Mouse (Mus musculus) ovary, postnatal 10 days (tissue): ENCODE data around the gene Gpr37.

Experiments used
- DNase-seq: peaks from one replicate; pipeline ENCODE4 v3.0.0; 2022; ENCODE audit warnings: low spot score

The Gpr37 gene

GRCm38 (mm10) chr6:25690629-25691028, at the start of gene Gpr37:
Gene Gpr37, minus strand, starts transcription at chr6:25690729.
- no peak for DNase-seq

GRCm38 (mm10) chr6:25736533-25736932, 46.0 kb upstream of the Gpr37 start:
- DNase-seq, result no peak

DNA sequence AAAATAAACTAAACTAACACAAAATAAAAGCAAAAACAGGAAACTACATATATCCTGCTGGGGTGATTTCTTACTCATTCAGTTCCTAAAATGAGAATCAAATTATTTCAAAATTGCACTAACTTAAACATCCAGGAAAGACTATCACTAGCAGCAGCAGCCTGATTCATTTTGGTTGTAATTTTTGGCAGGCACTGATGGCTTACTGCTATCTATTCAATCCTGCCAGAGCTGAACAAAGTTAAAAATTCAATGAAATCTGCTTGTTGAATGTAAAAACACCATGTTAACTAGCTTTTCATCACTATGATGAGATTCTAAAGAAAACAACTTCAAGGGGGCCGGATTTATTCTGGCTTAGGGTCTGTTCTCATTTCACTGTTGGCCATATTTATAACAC, 36.0 kb upstream of the Gpr37 start:
- no peak for DNase-seq

DNA sequence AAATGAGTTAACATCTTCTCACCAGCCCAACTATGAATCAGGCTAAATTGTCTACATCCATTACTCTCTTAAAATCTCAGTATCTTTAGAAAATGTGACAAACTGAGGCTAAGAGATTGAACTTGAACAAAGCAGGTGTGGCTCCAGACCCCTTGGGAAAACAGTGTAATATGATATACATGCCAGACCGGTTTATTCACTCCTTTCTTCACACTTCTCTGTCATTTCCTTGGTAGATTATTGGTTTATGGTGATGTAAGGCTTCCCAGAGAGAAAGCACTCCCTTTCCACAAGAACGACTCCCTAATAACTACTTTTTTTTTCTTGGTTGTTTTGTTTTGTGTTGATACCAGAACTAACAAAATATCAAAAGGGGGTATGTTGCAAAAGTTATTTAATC, 20.1 kb upstream of the Gpr37 start:
- no peak for DNase-seq

- DNase-seq, result no peak
These were observed 18.8 kb upstream of the Gpr37 start for GRCm38 (mm10) chr6:25709250-25709895.

DNA sequence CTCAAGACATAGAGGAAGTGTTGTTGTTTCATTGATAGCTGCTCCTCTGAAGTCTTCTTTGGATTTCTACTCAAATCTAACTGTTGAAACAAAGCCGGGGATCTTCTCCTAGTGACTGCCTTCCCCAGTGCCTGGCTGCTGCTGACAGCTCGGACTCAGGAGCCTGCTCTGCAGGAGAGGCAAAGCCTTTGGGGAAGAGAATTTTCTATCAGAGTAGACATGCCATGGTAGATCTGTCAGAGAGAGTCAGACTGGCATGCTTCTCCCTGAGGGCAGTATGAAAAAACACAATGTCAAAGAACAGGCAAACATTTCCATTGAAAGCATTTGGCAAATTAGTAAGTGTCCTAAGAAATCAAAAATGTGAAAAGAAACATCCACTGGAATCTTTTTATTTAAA, 9.4 kb upstream of the Gpr37 start:
- no peak for DNase-seq

GRCm38 (mm10) chr6:25690284-25690605, 284 bp downstream of the Gpr37 start:
- DNase-seq, result no peak

DNA sequence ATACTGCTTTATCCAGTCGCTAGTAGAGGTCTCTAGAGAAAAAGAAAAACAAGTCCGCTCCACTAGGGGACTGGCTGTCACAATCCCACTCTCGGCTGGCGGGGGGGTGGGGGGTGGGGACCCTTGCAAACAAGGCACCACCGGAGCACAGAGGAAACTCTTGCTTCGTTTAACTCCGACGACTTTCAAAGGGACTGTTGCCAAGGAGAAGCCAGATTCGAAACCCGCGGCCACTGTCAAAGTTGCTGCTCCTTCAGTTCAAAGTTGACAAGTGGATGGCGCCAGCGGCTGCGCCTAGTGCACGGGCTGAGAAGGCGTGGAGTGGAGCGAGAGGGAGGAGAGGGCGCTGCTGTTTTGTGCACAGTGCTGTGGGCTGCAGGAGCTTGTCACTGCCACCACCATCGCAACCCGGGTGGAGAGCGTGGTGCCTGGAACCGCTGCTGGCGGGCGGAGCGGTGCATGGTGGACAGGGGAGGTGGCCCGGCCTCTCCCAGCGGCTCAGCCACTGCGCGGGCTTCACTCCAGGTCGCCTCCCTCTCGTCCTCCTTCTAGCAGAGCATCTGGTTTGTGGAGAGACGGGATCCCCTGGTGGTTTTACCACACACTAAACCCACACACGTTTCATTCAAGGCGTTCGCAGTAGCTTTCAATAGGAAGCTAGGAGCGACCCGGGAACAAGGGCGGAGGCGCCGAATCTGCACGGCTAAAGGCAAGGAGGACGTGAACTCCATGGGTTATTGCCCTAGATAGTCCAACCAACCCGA, 827 bp downstream of the Gpr37 start:
- peak; percentile 18 for DNase-seq

DNA sequence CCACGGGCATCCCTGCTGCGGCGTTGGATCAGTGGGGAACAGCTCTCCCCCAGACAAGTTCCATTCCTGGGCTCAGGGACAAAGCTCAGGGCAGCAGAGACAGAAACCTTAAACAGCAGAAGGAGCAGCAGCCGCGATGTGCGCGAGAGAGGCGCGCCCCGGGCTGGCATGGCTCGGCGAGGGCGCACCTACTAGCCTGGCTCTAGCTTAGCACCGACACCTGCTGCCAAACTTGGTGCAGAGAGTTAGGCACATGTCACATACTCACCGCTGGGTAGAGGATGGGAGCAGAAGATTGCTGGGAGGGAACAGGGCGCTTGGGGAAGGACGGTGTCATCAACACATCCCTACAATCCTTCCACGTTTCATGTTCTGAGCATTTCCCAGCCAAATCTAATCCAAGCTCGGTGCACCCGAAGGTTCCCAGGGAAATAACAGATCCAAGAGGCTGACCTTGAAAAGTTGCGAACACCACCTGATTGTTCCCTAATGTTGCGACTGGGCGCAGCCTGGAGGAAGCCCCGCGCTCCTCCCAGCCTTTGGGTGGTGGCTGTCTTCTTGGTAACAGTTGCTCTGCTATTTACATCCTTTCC, 1.5 kb downstream of the Gpr37 start:
- DNase-seq, result no peak

DNA sequence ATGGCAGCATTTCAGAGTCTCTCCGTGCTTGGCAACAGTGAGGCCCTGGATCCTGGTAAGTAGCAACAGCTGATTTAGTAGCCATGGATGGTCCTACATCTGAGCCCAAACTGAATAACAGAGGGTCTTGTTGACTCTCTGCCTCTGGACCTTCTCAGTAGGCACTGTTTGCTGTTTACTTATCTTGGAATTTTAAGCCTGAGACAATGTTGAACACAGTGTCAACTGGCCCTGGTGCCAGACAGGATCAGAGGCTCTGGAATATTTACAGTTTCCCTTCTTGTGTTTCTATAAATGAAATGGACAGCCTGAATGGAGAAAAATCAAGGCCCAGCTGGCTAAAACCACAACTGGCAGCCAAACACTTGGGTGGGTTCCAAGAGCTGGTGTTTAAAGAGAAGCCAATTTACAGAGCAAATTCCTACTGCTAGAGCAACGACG, 3.7 kb downstream of the Gpr37 start:
- no peak for DNase-seq

- DNase-seq, result no peak
These were observed 6.1 kb downstream of the Gpr37 start for GRCm38 (mm10) chr6:25684391-25684790.

DNA sequence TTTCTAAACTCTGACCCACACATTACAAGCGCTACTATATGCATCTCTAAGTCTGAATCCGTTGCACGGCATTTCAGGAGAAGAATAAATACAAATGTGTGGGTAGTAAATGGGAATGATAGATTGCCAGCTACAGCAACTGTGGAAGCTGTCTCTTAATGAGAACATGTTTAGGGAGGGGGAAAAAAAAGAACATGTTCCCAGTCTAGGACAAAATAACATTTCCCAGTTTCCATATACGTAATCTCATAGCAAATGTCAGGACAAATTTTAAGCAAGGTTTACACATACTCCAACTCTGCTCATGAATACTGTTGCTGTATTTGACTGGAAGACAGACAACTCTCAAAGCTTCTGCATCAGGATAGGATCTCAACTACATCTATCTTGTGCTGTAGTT, 15.4 kb downstream of the Gpr37 start:
- no peak for DNase-seq

- no peak for DNase-seq
These were observed 16.7 kb downstream of the Gpr37 start for GRCm38 (mm10) chr6:25673801-25674200.

- DNase-seq, result no peak
These were observed 20.4 kb downstream of the Gpr37 start for GRCm38 (mm10) chr6:25670150-25670549.

DNA sequence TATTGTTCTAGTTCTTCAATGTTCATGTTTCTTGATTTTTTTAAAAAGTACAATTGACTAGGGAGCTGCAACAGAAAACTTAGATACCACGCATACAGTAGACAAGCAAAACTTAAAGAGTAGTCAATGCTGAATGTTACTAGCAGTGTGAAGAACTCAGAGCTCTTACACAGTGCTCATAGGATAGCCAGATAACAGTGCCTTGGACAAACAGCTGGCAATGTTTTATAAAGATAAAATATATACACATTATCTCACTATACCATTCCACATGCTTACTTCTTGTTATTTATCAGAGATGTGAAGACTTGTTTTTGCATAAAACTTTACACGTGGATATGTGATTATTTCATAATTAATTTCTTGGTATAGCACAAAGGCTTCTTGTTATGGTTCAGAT, 26.6 kb downstream of the Gpr37 start:
- DNase-seq, result no peak

DNA sequence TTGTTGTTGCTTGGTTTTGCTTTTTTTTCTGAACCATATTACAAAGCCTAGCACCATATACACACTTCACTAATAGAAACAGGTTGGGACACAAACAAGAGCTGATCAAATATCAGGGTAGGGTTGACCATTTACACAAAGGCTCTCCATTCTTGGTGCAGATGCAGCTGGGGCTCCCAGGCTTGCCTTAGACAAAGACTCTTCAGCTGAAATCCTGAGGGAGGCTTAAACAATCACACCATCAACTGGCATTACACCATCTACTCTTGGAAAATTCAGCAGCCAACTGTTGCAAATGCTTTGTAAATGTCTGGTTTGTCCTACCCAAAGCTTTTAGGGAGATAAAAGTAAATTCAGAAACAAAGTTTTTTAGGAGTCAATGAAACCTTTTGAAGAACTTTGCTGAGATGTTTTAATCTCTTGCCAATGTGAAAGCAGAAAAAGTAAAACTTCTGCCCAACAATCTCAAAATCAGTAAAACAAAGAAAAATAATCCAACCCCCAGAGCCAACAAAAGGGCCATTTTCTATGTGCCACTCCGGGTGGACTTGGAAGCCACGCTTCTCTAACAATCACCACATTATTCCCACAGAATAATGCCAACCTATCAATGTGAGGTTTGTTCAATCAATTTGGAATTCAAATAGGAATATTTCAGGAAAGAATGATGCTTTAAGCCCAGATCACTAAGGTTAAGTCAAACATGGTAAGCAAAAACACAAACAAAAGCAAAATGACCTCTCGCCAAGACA, 30.4 kb downstream of the Gpr37 start:
- DNase-seq, result no peak
